9 mouse cellular contexts compared by ENCODE assay signal in genomic region chr19:15868865-15869698, GRCm38 (mm10).
DNase-seq lines count a peak whose midpoint lies in the region; ATAC-seq lines count a peak whose summit lies in the region.
"Had no signal": no experiment of that assay in that cellular context is flagged by ENCODE, and none has a peak within 500 bp of the region (broad histone marks: within the 10 kb centered on the region; RNA-seq: fewer than 3 reads in every experiment).

No protein-coding gene starts in this region.

- no peaks in the 10 kb centered on the region for H3K36me3 ChIP-seq in hindbrain, embryonic 16.5 days (ENCODE audit: control insufficient read depth, insufficient read depth, low read length)

- intact Hi-C loops in gastrocnemius, postnatal 14 days (cut with DNase I; ENCODE audit: low total_unique reads): loop anchor here (10.0 kb wide), 1 partner anchor 96 kb away; no protein-coding TSS in a partner anchor

- no peak overlapping the region for H3K9ac ChIP-seq in hindbrain, embryonic 16.5 days (ENCODE audit: low read depth, low read length)

- no peaks in the 10 kb centered on the region for H3K27me3 ChIP-seq in hindbrain, embryonic 16.5 days (replicated peaks; ENCODE audit: control insufficient read depth, insufficient read depth, low read length)

- H3K4me3 ChIP-seq in hindbrain, embryonic 16.5 days (ENCODE audit: low read length): no peak overlapping the region

- H3K4me2 ChIP-seq in hindbrain, embryonic 16.5 days (ENCODE audit: low read length): no peak overlapping the region

- no peak; the same call in 1 of the 2 replicates for ATAC-seq in cerebellum, adult (ENCODE audit: insufficient number of reproducible peaks, low FRiP score, low TSS enrichment)
- ATAC-seq in hindbrain, embryonic 16.5 days: peak; percentile 79

- no peaks in the 10 kb centered on the region for H3K4me1 ChIP-seq in hindbrain, embryonic 16.5 days (ENCODE audit: control insufficient read depth, insufficient read depth, low read depth, low read length)

- H3K27ac ChIP-seq in hindbrain, embryonic 16.5 days (ENCODE audit: low read depth, low read length): no peak overlapping the region
- H3K27ac ChIP-seq: macrophage had no signal

- 16% methylated on average over 7 of the region's 7 CpGs for WGBS in hindbrain, embryonic 16.5 days

- H3K9me3 ChIP-seq in hindbrain, embryonic 16.5 days (ENCODE audit: control insufficient read depth, low read length): no peaks in the 10 kb centered on the region

- peak; percentile 11 for DNase-seq in cerebellum, adult 9-10 months
- DNase-seq in testis, postnatal 10 days (ENCODE audit: low spot score): peak; percentile 33
- DNase-seq in testis, postnatal 14 days (ENCODE audit: low spot score): no peak
- peak; percentile 4 for DNase-seq in lung, postnatal 25 days (ENCODE audit: low spot score)
- peak; percentile 21 for DNase-seq in right cerebral cortex, postnatal 25 days
- no peak for DNase-seq in gastrocnemius, postnatal 14 days

Comparison
In these comparisons a context has a peak if more than half of its experiments do, and no peak if none do; other contexts are left out.
1. DNase-seq: peak in cerebellum, adult 9-10 months (single experiment), testis, postnatal 10 days (single experiment), lung, postnatal 25 days (single experiment) and right cerebral cortex, postnatal 25 days (single experiment); none in testis, postnatal 14 days (single experiment) and gastrocnemius, postnatal 14 days (single experiment).